Mouse (Mus musculus) thymus, postnatal 25 days (tissue): ENCODE measurements at regions not wholly inside any gene's neighbourhood (a gene's known extent, or its start where the extent isn't known, plus 50 kb on each side); places are given as distances from the start of the nearest gene placed in this dataset.

Source experiments
- DNase-seq: peaks from one replicate; pipeline ENCODE4 v3.0.0; 2022

GRCm38 (mm10) chr6:140934286-140934685 lies 205.2 kb downstream of the Gm11077 start:
- DNase-seq, result no peak

DNA sequence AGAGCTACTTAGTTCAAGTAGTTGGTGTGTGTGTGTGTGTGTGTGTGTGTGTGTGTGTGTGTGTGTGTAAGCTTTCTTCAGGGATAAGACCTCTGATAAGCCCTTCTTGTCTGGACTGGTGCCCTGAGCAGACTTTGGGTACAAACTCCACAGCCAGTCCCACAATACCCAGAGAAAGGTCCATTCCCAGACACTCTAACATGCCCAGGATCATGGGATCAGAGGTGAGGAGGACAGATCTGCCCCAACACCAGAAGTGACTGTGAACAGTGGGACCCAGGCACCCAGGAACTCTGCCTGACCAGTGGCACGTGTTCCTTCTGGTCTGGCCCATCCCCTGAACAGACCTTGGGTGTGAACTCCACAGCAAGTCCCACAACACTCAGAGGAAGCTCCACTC lies 208.9 kb downstream of the Gm11077 start:
- DNase-seq, result no peak

- DNase-seq, result no peak
These were observed 217.6 kb downstream of the Gm11077 start for GRCm38 (mm10) chr6:140946720-140947119.

- DNase-seq, result no peak
These were observed 221.4 kb downstream of the Gm11077 start for GRCm38 (mm10) chr6:140950483-140950882.

DNA sequence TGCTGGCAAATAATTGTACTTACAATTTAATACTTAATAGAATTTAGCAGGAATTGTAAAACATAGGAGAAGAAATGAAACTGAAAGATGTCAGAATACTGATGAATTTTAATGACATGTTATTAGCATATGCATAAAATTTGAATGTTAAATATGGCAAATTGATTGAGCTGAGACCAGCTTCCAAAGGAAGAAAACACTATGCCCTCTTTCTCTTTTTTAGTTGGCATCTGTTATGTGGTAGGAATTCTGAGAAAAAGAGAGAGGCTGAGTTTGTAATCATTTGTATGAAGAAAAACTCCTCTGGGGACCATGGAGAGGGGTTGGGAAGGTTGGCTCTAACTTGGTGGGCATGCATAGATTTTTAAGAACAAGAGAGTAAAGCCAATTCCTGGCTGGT lies 224.2 kb downstream of the Gm11077 start:
- no peak for DNase-seq

GRCm38 (mm10) chr6:140953721-140954120 lies 224.6 kb downstream of the Gm11077 start:
- DNase-seq, result no peak

- no peak for DNase-seq
These were observed 226.9 kb downstream of the Gm11077 start for GRCm38 (mm10) chr6:140955751-140956521.

GRCm38 (mm10) chr6:140956522-140956863 lies 227.4 kb downstream of the Gm11077 start:
- no peak for DNase-seq

GRCm38 (mm10) chr6:140961987-140962386 lies 232.9 kb downstream of the Gm11077 start:
- DNase-seq, result no peak

- no peak for DNase-seq
These were observed 233.5 kb downstream of the Gm11077 start for GRCm38 (mm10) chr6:140962563-140962962.

- DNase-seq, result no peak
These were observed 244.6 kb downstream of the Gm11077 start for GRCm38 (mm10) chr6:140973732-140974131.

DNA sequence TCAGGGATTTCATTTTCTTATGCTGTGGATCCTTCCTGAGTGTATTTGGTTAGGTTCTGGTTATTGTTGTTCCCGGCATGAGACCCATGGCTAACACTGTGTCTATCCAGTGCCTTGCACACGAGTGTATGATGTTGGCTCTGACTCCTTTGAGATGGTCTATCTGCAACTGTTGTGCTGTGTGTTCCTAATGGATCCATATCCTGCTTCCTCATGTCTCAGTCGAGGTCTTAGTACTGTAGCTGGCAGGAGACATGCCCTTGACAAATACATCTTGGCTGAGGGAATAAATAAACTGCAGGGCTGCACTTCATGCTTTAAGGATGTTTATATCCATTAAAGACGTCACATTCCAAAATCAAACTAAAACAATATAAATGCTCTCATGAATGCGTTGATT lies 247.9 kb downstream of the Gm11077 start:
- no peak for DNase-seq

- DNase-seq, result no peak
These were observed 254.5 kb downstream of the Gm11077 start for GRCm38 (mm10) chr6:140983610-140984009.

DNA sequence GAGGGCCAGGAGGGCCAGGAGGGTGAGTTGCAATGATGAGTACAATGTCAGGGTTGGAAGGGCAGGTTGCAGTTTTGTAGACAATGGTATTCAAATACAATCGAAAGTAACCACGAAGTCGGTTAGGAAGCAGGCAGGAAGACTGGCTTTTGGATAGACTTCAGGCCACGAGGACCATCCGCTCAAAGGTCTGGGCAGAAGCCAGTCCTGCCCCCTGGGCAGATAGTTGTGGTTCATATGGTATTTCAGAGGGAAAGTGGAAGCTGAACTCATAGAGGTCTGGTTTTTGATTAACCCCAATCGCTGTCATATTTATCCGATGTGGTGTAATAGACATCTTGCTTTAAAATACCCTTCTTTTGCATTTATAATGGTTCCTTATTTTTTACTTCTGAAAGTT lies 255.2 kb downstream of the Gm11077 start:
- no peak for DNase-seq

DNA sequence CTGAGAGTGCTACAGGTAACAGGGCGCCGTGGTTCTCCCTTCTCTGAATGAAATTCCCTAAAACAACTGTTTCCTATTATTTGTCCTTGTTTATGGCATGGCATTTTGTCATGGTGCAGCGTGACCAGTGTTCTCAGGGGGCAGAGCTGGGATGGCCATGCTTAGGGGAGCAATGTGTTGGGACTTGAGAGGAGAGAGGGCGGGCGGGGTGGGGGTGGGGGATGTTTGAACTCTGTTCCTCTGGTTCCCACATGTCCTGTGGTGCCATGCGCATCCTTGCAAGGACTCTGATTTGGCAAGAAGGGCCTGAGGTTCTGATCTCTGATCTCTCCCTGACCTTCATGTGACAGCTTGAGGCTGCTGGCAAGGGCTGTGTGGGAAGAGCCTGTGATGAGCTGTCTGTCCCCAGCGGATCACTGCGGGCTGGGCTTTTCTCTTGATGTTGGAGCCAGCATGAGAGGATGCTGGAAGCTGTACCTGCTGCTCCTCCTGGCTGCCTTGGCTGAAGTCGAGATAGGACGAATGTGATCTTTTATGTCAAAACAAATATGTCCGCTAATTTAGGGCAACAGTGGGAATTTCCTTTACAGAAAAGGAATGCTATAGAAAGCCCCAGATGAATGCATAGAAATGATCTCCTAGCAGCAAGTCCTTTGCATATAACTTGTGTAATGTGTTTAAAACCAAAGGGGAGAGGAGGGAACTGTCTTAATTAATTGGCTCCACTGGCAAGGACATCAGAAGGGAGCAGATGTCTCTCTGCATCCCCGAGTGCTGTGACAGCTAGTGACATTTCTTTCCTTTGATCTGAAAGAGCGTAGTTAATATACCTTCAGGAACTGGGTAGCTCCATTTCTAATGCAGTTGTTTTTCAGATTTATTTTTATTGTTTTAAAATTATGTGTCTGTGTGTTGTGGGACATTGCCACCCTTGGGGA lies 255.2 kb upstream of the Pde3a start:
- no peak for DNase-seq

DNA sequence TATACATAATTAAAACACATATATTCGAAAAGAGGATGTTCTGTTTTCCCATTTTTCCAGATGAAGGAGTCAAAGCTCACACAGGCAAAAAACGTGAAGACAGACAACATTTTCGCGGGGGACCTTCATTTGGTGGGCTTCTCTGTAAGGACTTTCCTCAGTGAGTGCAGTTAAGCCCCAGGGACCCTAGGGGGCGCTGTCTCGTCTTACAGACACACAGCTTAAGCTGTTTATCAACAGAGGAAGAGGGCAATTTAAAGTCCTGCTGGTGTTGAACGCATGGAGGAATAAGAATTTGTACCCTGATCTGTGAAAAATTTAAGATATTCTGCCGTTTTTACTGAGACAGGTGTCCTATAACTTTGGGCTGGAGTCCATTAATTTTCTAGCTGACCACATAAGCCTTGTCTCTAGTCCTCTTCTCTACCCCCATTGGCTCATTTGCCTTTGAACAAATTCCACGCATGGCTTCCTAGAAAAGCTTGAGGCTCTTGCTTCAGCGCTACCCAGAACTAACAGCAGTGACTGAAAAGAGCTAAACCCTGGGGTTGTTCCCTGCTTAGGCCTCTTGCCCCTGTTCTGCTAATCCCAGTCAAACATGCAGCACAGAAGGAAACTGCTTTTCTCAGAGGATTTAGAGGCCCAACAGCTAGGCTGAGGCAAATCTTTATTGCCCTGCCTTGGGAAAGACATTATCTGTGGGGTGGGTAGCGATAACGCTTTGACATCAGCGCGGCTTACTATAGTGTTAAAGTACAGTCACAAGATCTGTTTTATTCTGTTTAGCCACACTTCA lies 253.5 kb upstream of the Pde3a start:
- DNase-seq, result no peak

GRCm38 (mm10) chr6:140998069-140998468 lies 251.0 kb upstream of the Pde3a start:
- DNase-seq, result no peak

DNA sequence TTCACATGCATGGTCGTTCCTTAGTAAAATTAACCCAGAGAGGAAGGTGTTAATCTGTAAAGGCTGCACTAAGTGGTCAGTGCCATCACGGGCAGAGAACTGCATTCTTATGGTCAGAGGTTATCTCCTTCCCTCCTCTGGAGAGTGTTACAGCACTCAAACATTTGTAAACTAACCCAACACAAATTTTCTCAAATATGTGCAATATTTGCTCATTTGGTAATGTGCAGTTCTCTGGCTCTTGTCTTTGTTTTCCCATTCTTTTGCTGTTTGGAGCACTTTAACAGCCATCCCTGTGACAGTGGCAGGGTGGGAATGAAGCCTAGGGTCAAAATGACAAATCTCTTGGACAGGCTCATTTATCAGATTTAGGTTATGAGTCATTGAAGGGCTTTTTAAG lies 248.5 kb upstream of the Pde3a start:
- no peak for DNase-seq

GRCm38 (mm10) chr6:141001306-141001705 lies 247.8 kb upstream of the Pde3a start:
- DNase-seq, result no peak

- DNase-seq, result no peak
These were observed 233.9 kb upstream of the Pde3a start for GRCm38 (mm10) chr6:141015055-141015681.

DNA sequence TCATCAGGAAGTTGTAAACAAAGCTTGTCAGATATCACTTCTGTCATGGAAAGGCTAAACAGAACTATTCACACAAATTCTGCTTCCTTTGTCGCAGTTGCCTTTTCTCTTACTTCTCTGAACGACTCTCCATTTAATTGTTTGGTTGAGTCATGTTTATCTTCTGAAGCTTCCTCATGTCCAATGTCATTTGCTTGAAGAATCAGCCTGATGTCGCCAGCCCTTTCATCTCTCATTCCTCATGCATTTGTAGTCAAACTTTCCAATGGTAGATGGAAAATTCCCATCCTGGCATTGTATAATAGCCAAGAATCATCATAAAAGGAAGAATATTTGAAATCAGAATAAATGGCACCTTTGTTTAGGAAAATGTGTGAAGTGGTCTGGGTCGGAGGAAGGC lies 225.6 kb upstream of the Pde3a start:
- no peak for DNase-seq

GRCm38 (mm10) chr6:141027353-141027752 lies 221.7 kb upstream of the Pde3a start:
- DNase-seq, result no peak

DNA sequence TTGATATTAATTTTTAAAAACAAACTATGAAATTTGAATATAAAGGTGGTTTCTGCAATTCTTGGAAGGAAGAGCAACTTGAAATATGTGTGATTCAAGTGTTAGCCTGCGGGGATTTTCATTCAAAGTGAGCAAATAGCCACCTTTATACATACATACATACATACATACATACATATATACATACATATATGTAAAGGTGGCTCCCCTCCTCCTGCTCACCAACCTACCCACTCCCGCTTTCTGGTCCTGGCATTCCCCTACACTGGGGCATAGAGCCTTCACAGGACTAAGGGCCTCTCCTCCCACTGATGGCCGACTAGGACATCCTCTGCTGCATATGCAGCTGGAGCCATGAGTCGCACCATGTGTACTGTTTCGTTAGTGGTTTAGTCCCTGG lies 221.3 kb upstream of the Pde3a start:
- no peak for DNase-seq
